Mouse (Mus musculus) spleen, adult 2 months (tissue): ENCODE results near the gene Gm17571.

ENCODE experiments used
- CTCF ChIP-seq: fragments of 200-500 bp; IDR thresholded peaks from 2 replicates; pipeline ENCODE4 v1.5.1; 2011; ENCODE audit warnings: mild to moderate bottlenecking, inconsistent platforms; ENCODE audit not compliant: insufficient read depth, insufficient read length, insufficient replicate concordance; ENCODE audit errors: extremely low read depth
- POLR2A ChIP-seq: fragments of 200-500 bp; IDR thresholded peaks from 2 replicates; pipeline ENCODE4 v1.6.1; 2011; ENCODE audit warnings: low read depth, low read length, inconsistent platforms

- no peak for TF ChIP-seq CTCF
- no peak for TF ChIP-seq POLR2A
Measured at GRCm38 (mm10) chr9:13466816-13467215, 20.3 kb upstream of the Gm17571 start.
